Mouse (Mus musculus): ENCODE results near the gene Olfr63.
"Not testable (repeated sequence)": the region's sequence is repeated elsewhere in the genome, so short reads cannot be mapped to it uniquely, and the experiment has no call there.

GRCm38 (mm10) chr17:33255319-33255657 is 9.2 kb upstream of the Olfr63 start:
- not testable (repeated sequence) for TF ChIP-seq CTCF (IDR thresholded peaks at IDR 0.05; ENCODE audit: low read depth, low read length); EP300 (IDR thresholded peaks at IDR 0.05; ENCODE audit: insufficient read depth, low read depth, low read length); POLR2A (IDR thresholded peaks at IDR 0.05; ENCODE audit: insufficient read depth, low read length)
